Mouse (Mus musculus): Measurements from ENCODE around the gene Dut. TPM values are rescaled to one million over a fixed set of nuclear protein-coding genes. Genes with fewer than 3 reads are reported as not detected.
A peak's percentile ranks its signal among the peaks of the same experiment; 100 is the strongest.

Gene Dut
- total and polyA plus RNA-seq, 3 experiments = 197 to 348 (median 232) TPM

DNA sequence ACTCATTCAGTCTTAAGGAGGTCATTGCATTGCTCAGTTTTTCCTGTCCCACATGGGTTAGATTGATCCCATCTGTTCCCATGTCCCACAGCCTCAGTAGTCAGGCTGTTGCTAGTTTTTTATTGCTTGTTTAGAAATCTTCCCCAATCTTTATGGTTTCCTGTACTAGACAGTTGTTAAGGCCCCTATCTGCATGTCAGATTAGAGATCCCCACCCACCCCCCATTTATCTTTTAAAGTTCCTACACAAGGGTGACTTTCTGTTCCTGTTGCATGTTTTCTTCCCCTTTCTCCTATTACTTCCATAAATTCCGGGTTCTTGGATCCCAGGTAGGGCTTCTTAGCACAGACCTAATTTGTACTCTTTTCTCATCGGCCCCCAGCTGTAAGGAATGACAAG is 13.5 kb upstream of the Dut start:
- dilution Hi-C loops (cut with MboI; ENCODE audit: extremely low pct_ligation_motif_present, extremely low pct_unique_long_range_greater_than_20kb, low sequenced_read_pairs) = no loop called here
- TF ChIP-seq POLR2AphosphoS2 (IDR thresholded peaks at IDR 0.05; ENCODE audit: low read depth, low read length) (no peak), GABPA (IDR thresholded peaks at IDR 0.05; ENCODE audit: insufficient replicate concordance, low read depth, low read length) (no peak), MAZ (IDR thresholded peaks at IDR 0.05; ENCODE audit: low read depth, low read length) (no peak), PAX5 (IDR thresholded peaks at IDR 0.05; ENCODE audit: low read length) (no peak), RAD21 (IDR thresholded peaks at IDR 0.05; ENCODE audit: low read depth, low read length) (no peak), KAT2A (IDR thresholded peaks at IDR 0.05; ENCODE audit: insufficient replicate concordance, low read length) (no peak), TCF12 (IDR thresholded peaks at IDR 0.05; ENCODE audit: low read depth, low read length) (no peak), ETS1 (conservative IDR thresholded peaks at IDR 0.05; ENCODE audit: low read depth, low read length) (no peak), CHD1 (IDR thresholded peaks at IDR 0.05; ENCODE audit: low read depth, low read length) (no peak)
- H3K9me3 ChIP-seq (replicated peaks; ENCODE audit: low read length) = no peaks in the 10 kb centered on the region
- H3K9ac ChIP-seq (ENCODE audit: insufficient read depth, low read depth) = 0 out of 2 replicates have a peak overlapping the region, but pooled peaks have one; percentile 33
- H3K4me3 ChIP-seq (replicated peaks in 1 of 3; ENCODE audit: low read depth in 2 of 3, low read length in 2 of 3, poor library complexity in 1 of 3) = no peak overlapping the region
- H3K79me2 ChIP-seq (replicated peaks; ENCODE audit: control insufficient read depth, extremely low read depth, insufficient read depth, poor library complexity, severe bottlenecking) = no peaks in the 10 kb centered on the region
- no peak for DNase-seq (ENCODE audit: extremely low read depth)
- in situ Hi-C loops (cut with MboI; ENCODE audit: low pct_ligation_motif_present, low pct_unique_long_range_greater_than_20kb, low sequenced_read_pairs) = no loop called here
- H3K27me3 ChIP-seq (replicated peaks) = no peaks in the 10 kb centered on the region
- H3K36me3 ChIP-seq (replicated peaks in 1 of 2; ENCODE audit: control insufficient read depth in 1 of 2, insufficient read depth in 1 of 2, low read length in 1 of 2) = no peaks in the 10 kb centered on the region
- peak overlapping the region; percentile 87 for H3K27ac ChIP-seq (ENCODE audit: insufficient read depth, low read depth)
- peaks cover 14 to 17% of the 10 kb centered on the region in 2 experiments for H3K4me1 ChIP-seq (ENCODE audit: control insufficient read depth in 1 of 2, insufficient read depth in 2 of 2)
- H3K4me2 ChIP-seq (ENCODE audit: insufficient read depth, low read depth, poor library complexity, severe bottlenecking) = peak overlapping the region; percentile 14; the same call in 1 of the 2 replicates

DNA sequence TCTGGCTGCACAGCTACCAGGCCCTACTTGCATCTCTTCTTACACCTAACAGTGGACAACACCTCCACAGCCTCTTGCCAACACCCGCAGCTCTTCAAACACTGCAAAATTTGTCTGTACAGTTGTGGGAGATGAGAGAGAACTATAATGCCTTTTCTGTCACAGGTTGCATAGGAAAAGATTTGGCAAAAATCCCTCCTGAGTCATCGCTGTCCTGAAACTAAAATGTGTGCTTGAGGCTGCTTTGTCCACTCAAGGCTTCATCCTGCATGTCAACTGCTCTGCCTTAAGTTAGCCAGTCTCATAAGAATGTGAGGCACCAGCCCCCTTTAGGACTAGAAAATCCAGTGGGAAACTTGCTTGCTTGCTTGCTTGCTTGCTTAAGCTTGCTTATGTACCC is 12.9 kb upstream of the Dut start:
- Histone ChIP-seq H3K27ac (ENCODE audit: insufficient read depth, low read depth) (peak overlapping the region; percentile 87), H3K9ac (ENCODE audit: insufficient read depth, low read depth) (peak overlapping the region; percentile 33; the same call in 1 of the 2 replicates), H3K4me3 (replicated peaks in 1 of 3; ENCODE audit: low read depth in 2 of 3, low read length in 2 of 3, poor library complexity in 1 of 3) (no peak overlapping the region), H3K4me1 (ENCODE audit: control insufficient read depth in 1 of 2, insufficient read depth in 2 of 2) (peaks cover 14 to 17% of the 10 kb centered on the region in 2 experiments), H3K79me2 (replicated peaks; ENCODE audit: control insufficient read depth, extremely low read depth, insufficient read depth, poor library complexity, severe bottlenecking) (no peaks in the 10 kb centered on the region), H3K4me2 (ENCODE audit: insufficient read depth, low read depth, poor library complexity, severe bottlenecking) (peak overlapping the region; percentile 9), H3K9me3 (replicated peaks; ENCODE audit: low read length) (no peaks in the 10 kb centered on the region), H3K27me3 (replicated peaks) (no peaks in the 10 kb centered on the region), H3K36me3 (replicated peaks in 1 of 2; ENCODE audit: control insufficient read depth in 1 of 2, insufficient read depth in 1 of 2, low read length in 1 of 2) (no peaks in the 10 kb centered on the region)
- dilution Hi-C loops (cut with MboI; ENCODE audit: extremely low pct_ligation_motif_present, extremely low pct_unique_long_range_greater_than_20kb, low sequenced_read_pairs) (no loop called here), in situ Hi-C loops (cut with MboI; ENCODE audit: low pct_ligation_motif_present, low pct_unique_long_range_greater_than_20kb, low sequenced_read_pairs) (no loop called here)
- DNase-seq (ENCODE audit: extremely low read depth) = peak; percentile 39
- TF ChIP-seq ELF1 (IDR thresholded peaks at IDR 0.05; ENCODE audit: low read depth, low read length) = no peak
- TF ChIP-seq MAZ (IDR thresholded peaks at IDR 0.05; ENCODE audit: low read depth, low read length) = no peak; the same call in 1 of the 2 replicates
- peak; percentile 94 for TF ChIP-seq EP300 (IDR thresholded peaks at IDR 0.05; ENCODE audit: low read length)
- peak; percentile 86 for TF ChIP-seq TCF12 (IDR thresholded peaks at IDR 0.05; ENCODE audit: low read depth, low read length)
- TF ChIP-seq ZMIZ1 (IDR thresholded peaks at IDR 0.05; ENCODE audit: low read depth, low read length) = no peak
- peak; percentile 82 for TF ChIP-seq JUN (IDR thresholded peaks at IDR 0.05; ENCODE audit: insufficient read depth, low read depth, low read length)
- peak; percentile 88 for TF ChIP-seq MEF2A (IDR thresholded peaks at IDR 0.05; ENCODE audit: borderline replicate concordance, low read depth, low read length)
- TF ChIP-seq HCFC1 (IDR thresholded peaks at IDR 0.05; ENCODE audit: low read depth, low read length) = no peak; the same call in 1 of the 2 replicates
- no peak for TF ChIP-seq POLR2A (IDR thresholded peaks at IDR 0.05; ENCODE audit: low read depth, low read length)
- TF ChIP-seq NRF1 (IDR thresholded peaks at IDR 0.05; ENCODE audit: low read depth, low read length) = no peak
- TF ChIP-seq ZNF384 (IDR thresholded peaks at IDR 0.05; ENCODE audit: low read depth, low read length) = no peak
- TF ChIP-seq POLR2AphosphoS2 (IDR thresholded peaks at IDR 0.05; ENCODE audit: low read depth, low read length) = no peak
- TF ChIP-seq JUND (conservative IDR thresholded peaks at IDR 0.05; ENCODE audit: low read depth, low read length) = peak; percentile 85
- no peak for TF ChIP-seq SMC3 (IDR thresholded peaks at IDR 0.05; ENCODE audit: low read depth, low read length)
- no peak for TF ChIP-seq MAX (IDR thresholded peaks at IDR 0.05; ENCODE audit: low read length)
- TF ChIP-seq NELFE (IDR thresholded peaks at IDR 0.05; ENCODE audit: low read depth, low read length) = no peak
- TF ChIP-seq MAFK (IDR thresholded peaks at IDR 0.05; ENCODE audit: insufficient replicate concordance, low read length) = 0 out of 2 replicates have a peak, but pooled peaks have one; percentile 44
- TF ChIP-seq IRF4 (IDR thresholded peaks at IDR 0.05; ENCODE audit: low read depth, low read length) = peak; percentile 98
- no peak for TF ChIP-seq ZKSCAN1 (IDR thresholded peaks at IDR 0.05; ENCODE audit: borderline replicate concordance, low read depth, low read length)
- no peak for TF ChIP-seq UBTF (IDR thresholded peaks at IDR 0.05; ENCODE audit: low read depth, low read length)
- no peak for TF ChIP-seq ZC3H11A (IDR thresholded peaks at IDR 0.05; ENCODE audit: low read depth, low read length)
- TF ChIP-seq RAD21 (IDR thresholded peaks at IDR 0.05; ENCODE audit: low read depth, low read length) = no peak
- TF ChIP-seq GABPA (IDR thresholded peaks at IDR 0.05; ENCODE audit: insufficient replicate concordance, low read depth, low read length) = no peak
- TF ChIP-seq KAT2A (IDR thresholded peaks at IDR 0.05; ENCODE audit: insufficient replicate concordance, low read length) = no peak
- TF ChIP-seq MYC (IDR thresholded peaks at IDR 0.05; ENCODE audit: low read depth, low read length) = no peak; the same call in 1 of the 2 replicates
- peak; percentile 55 for TF ChIP-seq CHD2 (IDR thresholded peaks at IDR 0.05; ENCODE audit: low read length)
- peak; percentile 49; the same call in 1 of the 2 replicates for TF ChIP-seq ETS1 (conservative IDR thresholded peaks at IDR 0.05; ENCODE audit: low read depth, low read length)
- TF ChIP-seq MXI1 (IDR thresholded peaks at IDR 0.05; ENCODE audit: low read depth, low read length) = peak; percentile 39; the same call in 1 of the 2 replicates
- no peak for TF ChIP-seq PAX5 (IDR thresholded peaks at IDR 0.05; ENCODE audit: low read length)
- TF ChIP-seq SIN3A (IDR thresholded peaks at IDR 0.05; ENCODE audit: low read length) = peak; percentile 70

Measured in CH12.LX (cell line).